In the genomic region with DNA sequence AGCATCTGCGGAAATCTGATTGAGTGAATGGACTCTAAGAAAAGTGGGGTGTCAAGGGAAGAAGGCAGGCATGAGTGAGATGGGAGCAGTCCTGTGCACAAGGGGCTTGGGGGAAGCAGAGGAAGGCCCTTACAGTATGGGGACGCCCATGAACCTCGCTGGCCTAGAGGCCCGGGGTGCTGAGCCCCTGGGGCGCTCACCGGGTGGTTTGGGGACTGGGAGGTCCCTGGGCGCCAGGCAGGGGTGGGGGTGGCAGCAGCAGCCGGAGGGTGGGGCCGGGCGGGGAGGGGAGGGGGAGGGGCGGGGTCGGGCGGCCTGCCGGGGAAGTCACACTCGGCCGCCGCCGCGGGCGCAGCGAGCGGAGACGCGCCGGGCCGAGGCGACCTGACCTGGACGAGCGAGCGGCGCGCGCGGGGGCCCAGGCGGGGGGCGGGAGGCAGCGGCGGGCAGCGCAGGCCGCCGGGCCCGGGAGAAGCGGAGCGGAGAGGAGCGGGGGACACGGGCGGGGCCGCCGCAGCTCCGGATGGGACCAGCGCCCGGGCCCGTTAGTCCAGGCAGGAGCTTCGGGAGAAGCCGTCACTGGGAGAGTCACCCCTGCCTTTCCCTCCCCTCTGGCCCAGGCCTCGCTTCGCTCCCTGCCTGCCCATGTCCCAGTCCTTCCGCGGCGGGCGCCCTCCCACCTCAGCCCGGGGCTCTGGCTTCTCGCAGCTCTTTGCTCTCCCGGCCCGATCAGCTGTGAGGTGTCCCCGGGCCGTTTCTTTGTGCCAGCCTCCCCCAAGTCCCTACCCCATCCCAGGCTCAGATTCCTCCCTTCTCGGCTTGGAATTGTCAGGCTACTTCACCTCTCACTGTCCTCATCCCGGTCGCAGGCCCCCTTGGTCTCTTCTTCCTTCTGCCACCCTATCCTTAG, we compare ENCODE assay signal across 8 mouse cellular contexts. TPM values are rescaled to one million over a fixed set of nuclear protein-coding genes. Genes with fewer than 3 reads are reported as not detected.
A peak's percentile ranks its signal among the peaks of the same experiment; 100 is the strongest.
DNase-seq lines count a peak whose midpoint lies in the region; ATAC-seq and TF ChIP-seq lines count a peak whose summit lies in the region.

Gene Npr2 (plus strand): TSS at position 890 of the 910 bp plus-strand sequence.

- H3K9ac ChIP-seq in embryonic facial prominence, embryonic 12.5 days, result peak within 1 kb of the TSS; percentile 88
- H3K9ac ChIP-seq in heart, embryonic 11.5 days (ENCODE audit: low read depth, low read length), result peak within 1 kb of the TSS; percentile 79

- no peaks in the 10 kb centered on the region for H3K36me3 ChIP-seq in G1E (replicated peaks)
- H3K36me3 ChIP-seq in embryonic facial prominence, embryonic 12.5 days, result no peaks in the 10 kb centered on the region
- H3K36me3 ChIP-seq in heart, embryonic 11.5 days (ENCODE audit: control insufficient read depth, insufficient read depth, low read length), result no peaks in the 10 kb centered on the region

- TF ChIP-seq POLR2A in lung, adult 2 months (IDR thresholded peaks at IDR 0.05; ENCODE audit: borderline replicate concordance, extremely low read depth, low read depth, low read length), result no peak; the same call in 1 of the 2 replicates

- peak within 1 kb of the TSS; percentile 83 for H3K27ac ChIP-seq in embryonic facial prominence, embryonic 12.5 days
- peak within 1 kb of the TSS; percentile 58 for H3K27ac ChIP-seq in heart, embryonic 11.5 days (ENCODE audit: low read depth, low read length)

- peak; percentile 32 for DNase-seq in G1E (ENCODE audit: low spot score)
- no peak for DNase-seq in adrenal gland, adult 8-10 months
- DNase-seq in kidney, postnatal 10 days, result peak; percentile 76
- peak; percentile 63 for DNase-seq in lung, adult 2 months
- DNase-seq in ovary, postnatal 10 days (ENCODE audit: low spot score), result peak; percentile 46

- no peak for ATAC-seq in G1E (ENCODE audit: extremely low read depth, insufficient number of reproducible peaks, low FRiP score, poor library complexity, severe bottlenecking)
- 0 out of 2 replicates have a peak, but pooled peaks have one; percentile 26 for ATAC-seq in embryonic facial prominence, embryonic 12.5 days (ENCODE audit: insufficient number of reproducible peaks, insufficient read depth, low FRiP score, low TSS enrichment)
- peak; percentile 53; the same call in 1 of the 2 replicates for ATAC-seq in heart, embryonic 11.5 days (replicated peaks; ENCODE audit: insufficient number of reproducible peaks, low FRiP score, low TSS enrichment)
- ATAC-seq in erythroid progenitor cell, adult 5-6 weeks (replicated peaks; ENCODE audit: low FRiP score, poor library complexity, severe bottlenecking), result no peak

- under 1% methylated on average over 32 of the region's 70 CpGs for WGBS in embryonic facial prominence, embryonic 12.5 days
- under 1% methylated on average over 47 of the region's 70 CpGs for WGBS in heart, embryonic 11.5 days (ENCODE audit: insufficient replicate concordance)
- 2% methylated on average over 58 of the region's 70 CpGs for WGBS in lung, adult 2 months

- peaks cover 26% of the 10 kb centered on the region for H3K4me1 ChIP-seq in G1E (ENCODE audit: insufficient read depth, low read depth, low read length)
- H3K4me1 ChIP-seq in embryonic facial prominence, embryonic 12.5 days, result peaks cover 29% of the 10 kb centered on the region
- peaks cover 14% of the 10 kb centered on the region for H3K4me1 ChIP-seq in heart, embryonic 11.5 days (ENCODE audit: control insufficient read depth, insufficient read depth, low read length)
- H3K4me1 ChIP-seq in lung, adult 2 months (ENCODE audit: control insufficient read depth, insufficient read depth, low read length), result peaks cover 4% of the 10 kb centered on the region; the same call in 1 of the 2 replicates

- peak within 1 kb of the TSS; percentile 72 for H3K4me3 ChIP-seq in G1E (ENCODE audit: low read depth, low read length)
- H3K4me3 ChIP-seq in embryonic facial prominence, embryonic 12.5 days, result peak within 1 kb of the TSS; percentile 63
- H3K4me3 ChIP-seq in heart, embryonic 11.5 days (ENCODE audit: low read depth, low read length), result peak within 1 kb of the TSS; percentile 65
- peak within 1 kb of the TSS; percentile 62 for H3K4me3 ChIP-seq in lung, adult 2 months (replicated peaks; ENCODE audit: extremely low read depth, low read depth, low read length)

- peak within 1 kb of the TSS; percentile 85 for H3K4me2 ChIP-seq in embryonic facial prominence, embryonic 12.5 days (replicated peaks)
- H3K4me2 ChIP-seq in heart, embryonic 11.5 days, result peak within 1 kb of the TSS; percentile 94

- H3K27me3 ChIP-seq in G1E (ENCODE audit: insufficient read depth, low read length), result peaks cover 50% of the 10 kb centered on the region
- H3K27me3 ChIP-seq in embryonic facial prominence, embryonic 12.5 days, result peaks cover 5% of the 10 kb centered on the region; the same call in 1 of the 2 replicates
- peaks cover 13% of the 10 kb centered on the region for H3K27me3 ChIP-seq in heart, embryonic 11.5 days (ENCODE audit: control insufficient read depth, insufficient read depth, low read length)

- H3K9me3 ChIP-seq in G1E (replicated peaks), result peaks cover 5% of the 10 kb centered on the region
- H3K9me3 ChIP-seq in embryonic facial prominence, embryonic 12.5 days, result peaks cover 3% of the 10 kb centered on the region; the same call in 1 of the 2 replicates
- H3K9me3 ChIP-seq in heart, embryonic 11.5 days (replicated peaks; ENCODE audit: control insufficient read depth, low read length), result no peaks in the 10 kb centered on the region

- no peak for TF ChIP-seq CTCF in G1E (IDR thresholded peaks at IDR 0.05; ENCODE audit: low read depth, low read length)
- TF ChIP-seq CTCF in lung, adult 2 months (IDR thresholded peaks at IDR 0.05; ENCODE audit: insufficient read depth, low read length), result no peak

RNA-seq across cellular contexts. Expression of gene Npr2, which starts in this region (rescaled TPM):
- total RNA-seq in G1E (2014; fragmentation: Nextera tagmentation) (6.3 TPM in 1 of 2 replicates, not detected in the other), G1E (2017) (0.23 and 0.44 TPM in 2 replicates)
- 0.04 TPM in 2 replicates for polyA plus RNA-seq in G1E (2012)
- 10 to 100 TPM; 29.6 to 78.6 (median 54.0) TPM for total RNA-seq in adrenal gland, adult 8-10 months (2022)
- polyA plus RNA-seq in embryonic facial prominence, embryonic 12.5 days (2016; fragmentation: Nextera tagmentation; extraction: Ambion mirVana), result 25.1 and 29.7 TPM in 2 replicates
- polyA plus RNA-seq in heart, embryonic 11.5 days (2014; fragmentation: Nextera tagmentation; extraction: Ambion mirVana), result 7.2 and 7.8 TPM in 2 replicates
- 77.5 and 97.5 TPM in 2 replicates for polyA plus RNA-seq in lung, adult 2 months (2012; rRNA removed)
- total RNA-seq in erythroid progenitor cell, adult 5-6 weeks (2015; ENCODE audit: low replicate concordance), result 10.8 TPM in 1 of 2 replicates, not detected in the other
- 0.13 TPM in 1 of 2 replicates, not detected in the other for total RNA-seq in erythroid progenitor cell, adult 5-6 weeks (2017; ENCODE audit: low replicate concordance)

Comparison
In these comparisons a context has a peak if more than half of its experiments do, and no peak if none do; other contexts are left out.
1. ATAC-seq: peak in embryonic facial prominence, embryonic 12.5 days (single experiment) and heart, embryonic 11.5 days (single experiment); none in G1E (single experiment) and erythroid progenitor cell, adult 5-6 weeks (single experiment).
2. Peak in every context shown above with its lines, with median percentiles within 50 percentile points of each other: H3K4me3 ChIP-seq.